Mouse (Mus musculus): ENCODE data around the gene Zfp78. TPM values are rescaled to one million over a fixed set of nuclear protein-coding genes. Genes with fewer than 3 reads are reported as not detected.
"Not testable (repeated sequence)": the region's sequence is repeated elsewhere in the genome, so short reads cannot be mapped to it uniquely, and the experiment has no call there.

Gene Zfp78
- polyA plus RNA-seq, 1 experiment from 2014 or later, result 3.1 TPM

DNA sequence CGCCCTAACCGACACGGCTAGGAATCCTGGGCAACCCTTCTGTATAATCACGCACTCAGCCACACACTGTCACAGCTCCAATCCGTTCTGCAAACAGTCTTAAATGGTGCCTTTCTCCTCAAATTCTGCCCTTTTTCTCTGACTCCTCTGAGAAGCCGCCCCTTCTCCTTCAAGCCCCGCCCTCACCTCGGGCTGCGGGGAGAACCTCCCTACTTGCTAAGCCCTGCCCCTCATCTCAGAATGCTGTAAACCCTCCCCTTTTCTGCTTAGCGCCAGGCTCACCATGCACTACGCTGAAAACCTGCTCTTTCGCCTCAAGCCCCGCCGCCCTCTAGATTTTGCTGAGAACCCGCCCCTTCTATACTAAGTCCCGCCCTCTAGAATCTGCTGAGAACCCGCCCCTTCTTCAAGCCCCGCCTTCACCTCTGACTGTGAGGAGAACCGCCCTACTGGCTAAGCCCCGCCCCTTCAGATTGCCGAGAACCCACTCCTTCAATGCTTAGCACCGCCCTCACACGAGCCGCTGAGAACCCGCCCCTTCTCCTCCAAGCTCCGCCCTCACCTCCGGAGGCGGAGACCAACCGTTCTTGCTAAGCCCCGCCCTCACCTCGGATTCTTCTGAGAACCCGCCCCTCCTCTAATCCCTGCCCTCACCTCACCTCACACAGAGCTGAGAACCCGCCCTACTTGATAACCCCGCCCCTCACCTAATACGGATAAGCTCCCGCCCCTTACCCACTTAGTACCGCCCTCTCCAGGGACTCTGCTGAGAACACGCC is 623 bp upstream of the Zfp78 start:
- H3K4me2 ChIP-seq (replicated peaks), result peak overlapping the region; percentile 71
- peaks cover 13% of the 10 kb centered on the region for H3K4me1 ChIP-seq
- peak overlapping the region; percentile 55 for H3K9ac ChIP-seq (replicated peaks)
- 1% methylated on average over 38 of the region's 38 CpGs for WGBS
- H3K36me3 ChIP-seq, result no peaks in the 10 kb centered on the region
- no peaks in the 10 kb centered on the region for H3K27me3 ChIP-seq
- peak; percentile 92 for ATAC-seq (ENCODE audit: low FRiP score, low read depth)
- H3K4me3 ChIP-seq, result peak overlapping the region; percentile 52
- H3K9me3 ChIP-seq, result no peaks in the 10 kb centered on the region
- peak overlapping the region; percentile 94 for H3K27ac ChIP-seq (replicated peaks)

DNA sequence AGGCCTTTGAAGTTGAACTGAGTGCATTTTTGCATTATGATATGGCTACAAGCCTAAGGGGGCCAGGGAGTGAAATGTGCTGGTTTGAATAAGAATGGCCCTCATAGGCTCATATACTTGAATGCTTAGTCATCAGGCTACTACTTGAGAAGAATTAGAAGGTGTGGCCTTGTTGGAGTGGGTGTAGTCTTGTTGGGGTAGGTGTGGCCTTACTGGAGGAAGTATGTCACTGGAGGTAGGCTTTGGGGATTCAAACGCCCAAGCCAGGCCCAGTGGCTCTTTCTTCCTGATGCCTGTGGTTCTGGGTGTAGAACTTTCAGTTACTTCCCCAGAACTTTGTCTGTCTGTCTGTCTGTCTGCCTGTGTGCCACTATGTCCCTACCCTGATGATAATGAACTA is 1.7 kb downstream of the Zfp78 start:
- 78% methylated on average over 1 of the region's 1 CpGs for WGBS
- Histone ChIP-seq H3K4me3 (no peak overlapping the region), H3K9me3 (no peaks in the 10 kb centered on the region), H3K9ac (replicated peaks) (no peak overlapping the region), H3K4me1 (peaks cover 13% of the 10 kb centered on the region), H3K4me2 (replicated peaks) (no peak overlapping the region), H3K27ac (replicated peaks) (no peak overlapping the region), H3K36me3 (no peaks in the 10 kb centered on the region), H3K27me3 (no peaks in the 10 kb centered on the region)
- ATAC-seq (ENCODE audit: low FRiP score, low read depth), result no peak

DNA sequence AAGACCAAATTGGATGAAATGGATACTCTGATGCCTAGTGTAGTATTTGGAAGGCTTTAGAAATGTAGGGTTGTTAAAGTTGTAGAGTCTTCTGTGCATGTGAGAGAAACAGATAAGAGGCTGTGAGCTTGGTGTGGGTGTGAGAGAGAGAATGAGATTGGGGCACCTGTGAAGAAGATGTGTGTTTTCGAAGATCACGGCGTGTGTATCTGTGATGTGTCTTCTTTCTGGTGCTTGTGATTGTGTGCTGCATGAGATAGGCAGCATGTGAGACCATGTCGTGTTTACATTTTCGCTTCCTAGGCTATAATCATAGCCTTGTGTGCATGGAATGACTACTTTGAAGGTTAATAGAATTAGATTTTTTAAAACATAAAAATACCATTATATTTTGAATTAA is 4.1 kb downstream of the Zfp78 start:
- Histone ChIP-seq H3K4me3 (no peak overlapping the region), H3K4me1 (peaks cover 10% of the 10 kb centered on the region), H3K27ac (replicated peaks) (no peak overlapping the region), H3K9ac (replicated peaks) (no peak overlapping the region), H3K4me2 (replicated peaks) (no peak overlapping the region), H3K9me3 (no peaks in the 10 kb centered on the region), H3K36me3 (no peaks in the 10 kb centered on the region), H3K27me3 (no peaks in the 10 kb centered on the region)
- ATAC-seq (ENCODE audit: low FRiP score, low read depth), result no peak
- 91% methylated on average over 5 of the region's 5 CpGs for WGBS

DNA sequence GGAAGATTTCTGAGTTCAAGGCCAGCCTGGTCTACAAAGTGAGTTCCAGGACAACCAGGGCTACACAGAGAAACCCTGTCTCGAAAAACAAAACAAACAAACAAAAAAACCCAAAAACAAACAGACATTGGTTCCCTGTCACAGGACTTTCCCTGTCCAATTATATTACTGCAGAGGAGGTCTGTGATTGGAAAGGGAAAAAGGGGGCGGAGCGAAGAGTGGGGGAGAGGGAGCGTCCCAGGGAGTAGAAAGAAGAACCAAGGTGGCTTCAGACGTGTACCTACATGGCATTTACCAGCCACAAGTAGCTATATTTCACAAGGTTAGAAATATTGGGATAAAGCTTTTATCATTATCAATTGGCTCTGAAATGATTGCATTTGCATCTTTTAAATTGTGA is 5.1 kb downstream of the Zfp78 start:
- not testable (repeated sequence) for H3K36me3 ChIP-seq; H3K4me3 ChIP-seq; H3K4me1 ChIP-seq; H3K27ac ChIP-seq (replicated peaks); H3K9me3 ChIP-seq; ATAC-seq (ENCODE audit: low FRiP score, low read depth); H3K4me2 ChIP-seq (replicated peaks); H3K27me3 ChIP-seq; H3K9ac ChIP-seq (replicated peaks)
- WGBS, result 89% methylated on average over 5 of the region's 5 CpGs

DNA sequence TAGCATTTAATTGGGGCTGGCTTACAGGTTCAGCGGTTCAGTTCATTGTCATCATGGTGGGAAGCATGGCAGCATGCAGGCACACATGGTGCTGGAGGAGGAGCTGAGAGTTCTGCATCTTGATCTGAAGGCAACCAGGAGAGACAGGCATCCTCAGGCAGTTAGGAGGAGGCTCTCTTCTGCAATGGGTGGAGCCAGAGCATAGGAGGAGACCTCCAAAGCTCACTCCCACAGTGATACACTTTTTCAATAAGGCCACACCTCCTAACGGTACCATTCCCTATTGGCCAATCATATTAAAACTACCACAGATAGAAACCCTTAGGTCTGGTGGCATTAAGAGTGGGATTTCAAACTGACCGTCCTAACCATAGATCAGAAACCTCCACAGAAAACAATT is 6.4 kb downstream of the Zfp78 start:
- Histone ChIP-seq H3K9ac (replicated peaks) (no peak overlapping the region), H3K27ac (replicated peaks) (no peak overlapping the region), H3K4me3 (no peak overlapping the region), H3K4me2 (replicated peaks) (no peak overlapping the region), H3K4me1 (no peaks in the 10 kb centered on the region), H3K27me3 (no peaks in the 10 kb centered on the region), H3K36me3 (no peaks in the 10 kb centered on the region), H3K9me3 (no peaks in the 10 kb centered on the region)
- WGBS, result 86% methylated on average over 3 of the region's 3 CpGs
- no peak for ATAC-seq (ENCODE audit: low FRiP score, low read depth)

DNA sequence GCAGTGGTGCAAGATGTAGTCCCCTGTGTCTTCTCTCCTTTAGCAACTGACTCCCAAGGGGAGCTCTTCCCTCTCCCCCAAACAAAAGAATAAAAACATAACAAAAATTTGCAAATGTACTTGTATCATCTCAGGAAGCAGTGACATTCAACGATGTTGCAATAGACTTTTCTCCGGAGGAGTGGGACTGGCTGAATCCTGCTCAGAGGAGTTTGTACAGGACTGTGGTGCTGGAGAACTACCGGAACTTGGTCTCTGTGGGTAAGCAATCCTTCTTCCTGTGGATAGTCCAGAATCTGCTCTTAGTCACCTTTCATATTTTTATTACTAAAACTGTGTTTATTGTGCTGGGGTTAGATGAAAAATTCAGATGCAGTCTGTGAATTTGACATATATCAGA is 9.9 kb downstream of the Zfp78 start:
- no peaks in the 10 kb centered on the region for H3K4me1 ChIP-seq
- 90% methylated on average over 3 of the region's 3 CpGs for WGBS

DNA sequence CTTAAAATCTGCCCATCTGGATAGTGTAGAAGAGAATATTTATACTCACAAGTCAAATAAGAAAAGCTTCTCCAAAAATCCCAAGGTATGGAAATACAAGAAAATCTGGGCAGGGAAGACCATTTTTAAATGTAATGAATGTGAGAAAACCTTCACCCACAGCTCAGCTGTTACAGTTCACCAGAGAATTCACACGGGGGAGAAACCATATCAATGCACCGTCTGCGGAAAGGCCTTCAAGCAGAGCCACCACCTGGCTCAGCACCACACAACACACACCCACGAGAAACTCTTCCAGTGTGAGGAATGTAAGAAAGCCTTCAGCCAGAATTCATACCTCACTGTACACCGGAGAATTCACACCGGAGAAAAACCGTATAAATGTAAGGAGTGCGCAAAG is 15.4 kb downstream of the Zfp78 start:
- ATAC-seq (ENCODE audit: low FRiP score, low read depth), result no peak
- peaks cover 7% of the 10 kb centered on the region for H3K4me1 ChIP-seq
- 87% methylated on average over 8 of the region's 8 CpGs for WGBS
- no peak overlapping the region for H3K9ac ChIP-seq (replicated peaks)
- no peak overlapping the region for H3K4me3 ChIP-seq
- 0 out of 2 replicates have a peak, but pooled peaks cover 3% of the 10 kb centered on the region for H3K36me3 ChIP-seq
- H3K27ac ChIP-seq (replicated peaks), result no peak overlapping the region
- H3K27me3 ChIP-seq, result no peaks in the 10 kb centered on the region
- H3K9me3 ChIP-seq, result no peaks in the 10 kb centered on the region
- no peak overlapping the region for H3K4me2 ChIP-seq (replicated peaks)

More for the DNA sequence above, 9.9 kb downstream of the Zfp78 start:
- H3K27ac ChIP-seq (replicated peaks), result no peak overlapping the region
- ATAC-seq (ENCODE audit: low FRiP score, low read depth), result no peak
- H3K4me2 ChIP-seq (replicated peaks), result no peak overlapping the region
- H3K9ac ChIP-seq (replicated peaks), result no peak overlapping the region
- no peaks in the 10 kb centered on the region for H3K9me3 ChIP-seq
- H3K27me3 ChIP-seq, result no peaks in the 10 kb centered on the region
- 0 out of 2 replicates have a peak, but pooled peaks cover 3% of the 10 kb centered on the region for H3K36me3 ChIP-seq
- H3K4me3 ChIP-seq, result no peak overlapping the region

DNA sequence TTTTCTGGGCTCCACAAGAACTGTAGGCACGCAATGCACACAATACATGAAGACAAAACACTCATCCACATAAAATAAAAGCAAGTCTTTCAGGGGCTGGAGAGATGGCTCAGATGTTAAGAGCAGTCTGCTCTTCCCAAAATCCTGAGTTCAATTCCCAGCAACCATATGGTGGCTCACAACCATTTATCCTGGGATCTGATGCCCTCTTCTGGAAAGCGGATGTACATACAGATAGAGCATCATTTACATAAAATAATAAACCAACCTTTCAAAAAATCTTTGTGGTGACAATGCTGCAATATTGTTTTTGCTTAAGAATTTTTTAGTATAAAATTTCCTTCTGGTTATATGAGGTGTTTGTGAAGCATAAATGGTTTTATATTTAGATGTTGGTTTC is 18.4 kb downstream of the Zfp78 start:
- no peak overlapping the region for H3K4me3 ChIP-seq
- H3K9ac ChIP-seq (replicated peaks), result no peak overlapping the region
- no peak for ATAC-seq (ENCODE audit: low FRiP score, low read depth)
- no peaks in the 10 kb centered on the region for H3K27me3 ChIP-seq
- H3K4me1 ChIP-seq, result peaks cover 18% of the 10 kb centered on the region
- no peak overlapping the region for H3K27ac ChIP-seq (replicated peaks)
- WGBS, result 82% methylated on average over 2 of the region's 2 CpGs
- H3K4me2 ChIP-seq (replicated peaks), result no peak overlapping the region
- no peaks in the 10 kb centered on the region for H3K36me3 ChIP-seq
- no peaks in the 10 kb centered on the region for H3K9me3 ChIP-seq

DNA sequence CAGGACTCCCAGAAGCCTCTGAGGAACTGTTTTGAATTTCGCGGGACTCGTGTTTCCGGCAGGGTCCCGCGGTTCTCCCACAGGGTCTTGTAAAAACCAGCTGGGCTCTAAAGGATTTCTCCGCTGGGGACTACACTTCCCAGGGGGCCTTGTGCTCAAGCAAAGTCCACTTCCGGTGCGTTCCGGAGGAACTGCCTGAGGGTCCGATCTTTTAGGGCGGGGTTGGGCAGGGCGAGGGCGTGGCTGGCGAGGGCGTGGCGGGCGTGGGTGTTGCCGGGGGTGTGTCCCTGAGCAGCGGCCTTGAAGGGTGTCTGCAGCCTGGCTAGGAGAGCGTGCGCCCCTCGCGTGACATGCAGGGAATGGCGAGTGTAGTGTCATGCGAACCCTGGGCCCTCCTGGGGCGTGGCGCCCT is 20.0 kb downstream of the Zfp78 start, which contains the start of gene Zfp28:
Gene Zfp28, plus strand, starts transcription at position 252 of the 412 bp plus-strand sequence.
- Histone ChIP-seq H3K27me3 (no peaks in the 10 kb centered on the region), H3K27ac (replicated peaks) (0 out of 2 replicates have a peak within 1 kb of the TSS, but pooled peaks have one; percentile 30), H3K36me3 (peaks cover 4% of the 10 kb centered on the region), H3K4me1 (peaks cover 18% of the 10 kb centered on the region), H3K4me2 (replicated peaks) (peak within 1 kb of the TSS; percentile 77), H3K9me3 (no peaks in the 10 kb centered on the region), H3K4me3 (peak within 1 kb of the TSS; percentile 71), H3K9ac (replicated peaks) (peak within 1 kb of the TSS; percentile 69)
- peak; percentile 97 for ATAC-seq (ENCODE audit: low FRiP score, low read depth)
- 0% methylated on average over 28 of the region's 28 CpGs for WGBS

DNA sequence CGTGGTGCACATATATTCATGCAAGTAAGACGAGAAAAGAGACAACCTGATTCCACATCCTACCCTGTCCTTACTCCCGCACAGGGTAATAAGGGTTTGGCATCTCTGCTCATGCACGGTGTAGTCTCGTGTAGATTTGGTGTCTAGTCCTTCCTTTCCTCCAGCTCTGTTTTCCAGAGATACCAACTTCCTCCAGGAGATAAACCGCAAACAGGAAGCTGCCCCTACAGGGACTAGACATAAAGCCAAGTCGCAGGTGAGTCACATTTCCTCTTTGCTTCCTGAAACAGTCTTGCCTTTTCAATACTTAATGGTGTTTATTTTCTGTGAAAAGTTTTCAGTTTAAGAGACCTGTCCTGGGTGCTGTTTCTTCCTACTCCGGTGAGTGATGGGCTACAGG is 20.9 kb downstream of the Zfp78 start:
- Histone ChIP-seq H3K4me3 (peak overlapping the region; percentile 71), H3K9ac (replicated peaks) (peak overlapping the region; percentile 69; the same call in 1 of the 2 replicates), H3K4me2 (replicated peaks) (peak overlapping the region; percentile 77), H3K9me3 (no peaks in the 10 kb centered on the region), H3K4me1 (peaks cover 18% of the 10 kb centered on the region), H3K27me3 (no peaks in the 10 kb centered on the region), H3K36me3 (peaks cover 4% of the 10 kb centered on the region), H3K27ac (replicated peaks) (no peak overlapping the region)
- 79% methylated on average over 8 of the region's 8 CpGs for WGBS
- ATAC-seq (ENCODE audit: low FRiP score, low read depth), result no peak

DNA sequence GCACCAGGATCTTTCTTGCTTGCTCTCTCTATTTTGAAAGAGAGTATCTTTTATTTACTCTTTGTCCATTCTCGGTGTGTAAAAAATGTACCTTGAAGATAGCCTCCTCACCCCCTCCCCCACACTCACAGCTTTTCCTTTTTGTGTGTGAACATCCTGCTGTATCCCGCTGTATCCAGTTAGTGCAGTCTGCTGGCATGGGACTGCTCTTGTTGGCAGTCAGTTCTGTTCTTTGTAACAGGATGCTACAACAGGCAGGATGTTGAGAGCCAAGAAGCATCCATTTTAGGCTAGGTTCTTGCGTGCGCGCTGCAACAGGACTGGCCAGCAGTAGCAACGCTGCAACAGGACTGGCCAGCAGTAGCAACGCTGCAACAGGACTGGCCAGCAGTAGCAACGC is 23.9 kb downstream of the Zfp78 start:
- Histone ChIP-seq H3K4me3 (no peak overlapping the region), H3K27ac (replicated peaks) (no peak overlapping the region), H3K9me3 (no peaks in the 10 kb centered on the region), H3K36me3 (peaks cover 33% of the 10 kb centered on the region), H3K27me3 (no peaks in the 10 kb centered on the region), H3K4me1 (peaks cover 18% of the 10 kb centered on the region), H3K4me2 (replicated peaks) (no peak overlapping the region), H3K9ac (replicated peaks) (no peak overlapping the region)
- ATAC-seq (ENCODE audit: low FRiP score, low read depth), result no peak
- WGBS, result 97% methylated on average over 8 of the region's 8 CpGs

DNA sequence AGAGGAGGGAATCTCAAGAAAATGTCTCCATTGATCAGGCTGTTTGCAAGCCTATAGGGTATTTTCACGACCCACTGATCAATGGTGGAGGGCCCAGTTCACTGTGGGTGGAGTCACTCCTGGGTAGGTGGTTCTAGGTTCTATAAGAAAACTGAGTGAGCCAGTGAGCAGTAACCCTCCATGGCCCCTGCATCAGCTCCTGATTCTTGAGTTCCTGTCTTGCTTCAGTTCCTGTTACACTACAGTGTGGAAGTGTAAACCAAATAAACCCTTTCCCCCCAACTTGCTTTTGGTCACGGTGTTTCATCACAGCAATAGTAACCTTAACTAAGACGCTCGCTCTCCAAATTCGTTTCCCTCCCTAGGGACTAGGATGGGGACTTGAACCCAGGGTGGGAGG is 25.9 kb downstream of the Zfp78 start:
- H3K27me3 ChIP-seq, result no peaks in the 10 kb centered on the region
- H3K9ac ChIP-seq (replicated peaks), result no peak overlapping the region
- H3K4me1 ChIP-seq, result peaks cover 6% of the 10 kb centered on the region
- no peak overlapping the region for H3K4me2 ChIP-seq (replicated peaks)
- peaks cover 52% of the 10 kb centered on the region for H3K36me3 ChIP-seq
- no peak overlapping the region for H3K4me3 ChIP-seq
- ATAC-seq (ENCODE audit: low FRiP score, low read depth), result no peak
- no peak overlapping the region for H3K27ac ChIP-seq (replicated peaks)
- H3K9me3 ChIP-seq, result no peaks in the 10 kb centered on the region
- WGBS, result 85% methylated on average over 5 of the region's 5 CpGs
